Mouse (Mus musculus) left cerebral cortex, adult 11 months (tissue): Measurements from ENCODE around the gene Tmem130.

Experiments
- DNase-seq: peaks from one replicate; pipeline ENCODE4 v3.0.0; 2022; ENCODE audit warnings: low spot score

The Tmem130 gene

DNA sequence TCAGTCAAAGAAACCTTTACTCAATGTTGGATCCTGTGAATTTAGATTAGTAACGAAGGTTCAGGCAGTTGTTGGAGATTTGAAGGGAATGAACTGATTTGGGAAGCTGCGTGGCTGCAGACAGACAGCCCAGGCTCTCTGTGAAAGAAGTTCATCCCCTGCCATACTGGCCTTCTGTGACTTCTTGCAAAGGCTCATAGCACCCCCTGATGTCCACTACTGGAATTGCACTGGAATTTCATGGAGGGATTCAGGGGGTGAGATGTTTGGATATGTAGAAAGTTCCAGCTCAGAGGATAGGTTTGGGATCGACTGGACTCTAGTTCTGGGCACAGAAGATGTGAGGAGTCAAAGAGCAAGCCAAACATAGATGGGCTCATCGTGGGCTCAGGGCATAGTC is 27.7 kb downstream of the Tmem130 start:
- peak; percentile 34 for DNase-seq

DNA sequence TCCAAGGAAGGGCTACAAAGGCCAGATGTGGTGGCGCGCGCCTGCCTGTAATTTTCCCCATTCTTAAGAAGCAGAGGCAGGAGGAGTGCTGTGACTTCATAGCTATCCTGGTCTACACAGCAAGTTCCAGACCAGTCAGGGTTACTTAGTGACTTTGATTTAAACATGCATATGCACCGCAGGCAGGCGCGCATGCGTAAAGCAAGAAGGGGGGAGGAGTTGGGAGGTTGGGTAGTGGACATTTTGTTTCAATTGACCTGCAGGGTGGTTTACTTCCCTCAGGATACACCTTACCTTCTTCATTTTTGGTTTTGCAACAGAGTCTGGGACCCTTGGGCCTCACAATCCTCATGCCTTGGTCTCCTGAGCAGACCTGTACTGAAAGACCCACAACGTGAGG is 32.4 kb downstream of the Tmem130 start:
- no peak for DNase-seq

DNA sequence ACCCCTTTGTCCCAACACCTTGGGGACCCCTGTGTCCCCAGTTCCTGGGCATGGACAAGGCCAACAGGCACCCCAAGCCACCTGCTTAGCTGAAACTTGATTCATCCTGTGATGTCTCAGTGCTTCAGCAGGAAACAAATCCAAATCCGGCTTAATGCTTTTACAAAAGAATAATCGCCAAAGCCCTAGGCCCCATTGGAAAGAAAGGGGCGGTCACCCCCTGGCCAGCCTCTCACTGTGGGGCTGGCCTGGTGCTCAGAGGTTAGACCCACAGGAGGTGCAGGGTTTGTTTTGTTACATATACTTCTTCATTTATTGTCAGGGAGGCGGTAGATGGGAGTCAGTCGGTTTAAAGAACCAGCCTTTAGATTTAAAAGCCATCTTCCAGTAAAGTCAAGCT is 33.4 kb downstream of the Tmem130 start:
- DNase-seq = no peak

DNA sequence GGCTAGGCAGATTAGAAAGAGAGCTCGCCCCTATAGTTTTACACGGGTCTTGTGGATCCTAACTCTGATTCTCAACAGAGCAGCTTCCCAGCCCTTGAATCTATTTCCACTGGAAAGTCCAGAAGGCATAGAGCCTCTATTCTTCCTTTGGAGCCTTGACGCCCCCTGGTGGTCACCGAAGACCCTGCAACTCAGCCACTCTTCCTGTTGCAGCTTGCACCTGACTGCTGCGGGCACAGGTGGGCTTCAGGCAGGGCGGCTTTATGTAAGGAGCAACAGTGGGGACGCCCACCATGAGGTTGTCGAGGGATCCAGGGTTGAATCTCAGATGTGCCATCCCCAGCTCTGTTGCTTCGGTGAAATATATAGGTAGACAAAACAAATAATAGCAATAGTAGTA is 34.5 kb downstream of the Tmem130 start:
- peak; percentile 50 for DNase-seq

DNA sequence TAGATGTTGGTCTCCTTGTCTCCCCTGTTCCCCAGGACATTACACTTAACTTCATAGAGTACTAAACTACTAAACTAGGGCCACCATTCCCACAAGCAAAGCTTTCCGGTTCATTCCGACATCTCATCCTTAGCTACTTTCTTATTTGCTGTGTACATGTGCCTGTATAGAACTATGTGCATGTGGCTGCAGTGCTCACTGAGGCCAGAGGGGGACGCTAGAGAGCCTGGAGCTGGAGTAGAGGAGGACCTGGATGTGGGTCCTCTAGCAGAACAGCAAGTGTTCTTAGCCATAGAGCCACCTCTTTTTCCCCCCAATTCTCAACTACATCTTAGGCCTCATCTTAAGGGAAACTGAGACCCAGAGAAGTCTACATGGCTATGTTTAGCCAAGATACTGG is 36.1 kb downstream of the Tmem130 start:
- no peak for DNase-seq

DNA sequence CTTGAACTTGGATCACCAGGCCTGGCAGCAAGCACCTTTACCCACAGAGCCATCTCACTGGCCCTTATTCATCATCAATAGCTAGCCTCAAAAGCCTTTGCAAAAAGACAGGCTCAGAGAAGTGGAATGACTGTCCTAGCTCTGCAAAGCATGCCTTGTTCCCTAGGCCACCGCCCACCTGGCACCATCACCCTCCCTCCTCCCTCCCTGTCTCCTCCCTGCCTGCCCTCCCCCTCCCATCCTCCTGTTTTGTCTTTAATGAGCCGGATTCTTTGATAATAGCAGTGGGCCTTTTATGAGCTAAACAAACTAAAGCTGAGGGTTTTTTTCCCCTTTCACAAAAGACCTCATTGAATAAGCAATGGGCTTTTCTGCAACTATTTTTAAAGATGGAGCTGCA is 36.7 kb downstream of the Tmem130 start:
- no peak for DNase-seq

DNA sequence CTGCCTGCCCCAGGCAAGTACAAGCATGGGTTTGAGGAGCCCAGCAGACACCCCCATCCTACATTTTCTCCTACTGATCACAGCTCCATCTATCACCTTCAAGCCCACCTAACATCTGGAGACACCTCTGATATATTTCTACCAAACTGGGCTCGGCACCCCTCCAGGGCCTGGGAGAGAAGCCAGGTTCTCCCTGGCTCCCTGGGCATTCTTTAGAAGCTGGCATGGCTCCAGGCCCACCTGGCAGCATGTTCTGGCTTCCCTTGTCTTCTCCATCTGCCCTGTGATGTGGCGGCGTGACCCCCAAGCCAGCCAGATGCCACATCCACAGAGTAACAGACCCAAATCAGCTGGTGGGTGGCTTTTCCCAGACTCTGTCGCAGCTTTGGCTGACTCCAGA is 41.3 kb downstream of the Tmem130 start:
- no peak for DNase-seq

DNA sequence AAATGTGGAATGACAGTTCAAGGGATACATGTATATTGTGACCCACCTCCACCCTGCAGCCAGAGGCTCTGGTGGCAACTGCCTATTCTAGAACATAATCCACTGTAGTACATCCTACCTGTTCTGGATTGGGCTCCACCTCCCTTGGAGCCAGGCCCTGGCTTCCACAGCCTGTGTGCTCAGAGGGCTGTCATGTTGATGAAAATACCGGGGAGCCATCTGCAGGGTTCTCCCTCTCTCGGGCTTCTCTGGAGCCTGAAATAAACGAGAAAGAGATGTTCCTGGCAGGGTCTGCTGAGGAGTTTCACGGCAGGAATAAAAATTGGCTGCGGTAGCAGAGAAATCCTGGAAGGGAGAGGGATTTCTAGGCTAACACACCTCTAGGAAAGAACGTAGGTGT is 41.8 kb downstream of the Tmem130 start:
- peak; percentile 49 for DNase-seq

DNA sequence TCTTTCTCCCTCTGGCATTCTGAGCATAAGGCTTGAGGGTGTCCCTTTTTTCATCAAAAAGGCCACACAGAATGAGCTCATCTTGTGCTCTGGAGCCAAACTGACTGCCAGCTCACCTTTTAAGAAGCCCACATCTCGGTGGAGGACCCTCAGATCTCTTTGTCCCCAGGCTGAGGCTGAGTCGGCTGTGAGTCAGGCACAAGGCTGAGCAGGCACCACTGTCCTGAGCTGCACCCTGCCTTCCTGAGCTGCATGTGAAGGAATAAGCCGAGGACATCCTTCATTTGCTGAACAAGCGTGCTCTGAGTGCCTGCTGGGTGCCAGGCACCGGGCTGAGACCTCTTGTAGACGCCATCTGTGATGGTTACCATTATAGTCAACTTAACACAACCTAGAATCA is 44.4 kb downstream of the Tmem130 start:
- DNase-seq = no peak

DNA sequence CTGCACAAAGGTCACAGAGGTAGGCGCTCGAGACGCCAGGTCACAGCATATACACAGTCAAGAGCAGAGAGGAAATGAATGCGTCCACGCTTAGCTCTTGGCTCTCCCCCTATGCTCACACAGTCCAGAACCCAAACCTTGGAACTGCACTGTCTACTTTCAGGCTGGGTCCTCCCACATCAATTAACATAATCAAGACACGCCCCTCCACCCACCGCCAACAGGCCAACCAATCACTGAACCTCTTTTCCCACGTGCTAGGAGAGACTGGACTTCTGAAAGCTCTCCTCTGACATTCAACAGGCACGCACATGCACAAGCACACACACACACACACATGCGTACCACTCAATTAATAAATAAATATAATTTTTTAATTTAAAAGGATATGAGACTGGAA is 48.2 kb downstream of the Tmem130 start:
- DNase-seq = no peak

DNA sequence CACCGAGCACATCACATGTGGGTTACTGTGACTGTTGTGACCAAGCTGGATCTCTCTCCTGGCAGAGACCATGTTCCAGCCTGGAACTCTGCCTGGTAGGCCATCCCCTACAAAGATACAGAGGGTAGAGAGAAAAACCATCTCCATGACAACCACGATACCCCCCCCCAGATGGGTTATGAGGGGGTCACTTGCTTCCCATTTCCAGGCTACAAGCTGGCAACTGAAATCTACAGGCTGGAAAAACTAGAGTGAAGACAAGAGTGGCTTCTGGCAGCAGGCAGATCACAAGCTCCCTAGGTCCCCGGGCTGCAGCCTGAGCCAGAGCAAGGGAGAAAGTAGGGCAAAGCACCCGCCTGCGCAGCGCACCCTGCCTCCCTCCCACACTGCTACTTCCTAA is 54.0 kb downstream of the Tmem130 start:
- DNase-seq = peak; percentile 32

DNA sequence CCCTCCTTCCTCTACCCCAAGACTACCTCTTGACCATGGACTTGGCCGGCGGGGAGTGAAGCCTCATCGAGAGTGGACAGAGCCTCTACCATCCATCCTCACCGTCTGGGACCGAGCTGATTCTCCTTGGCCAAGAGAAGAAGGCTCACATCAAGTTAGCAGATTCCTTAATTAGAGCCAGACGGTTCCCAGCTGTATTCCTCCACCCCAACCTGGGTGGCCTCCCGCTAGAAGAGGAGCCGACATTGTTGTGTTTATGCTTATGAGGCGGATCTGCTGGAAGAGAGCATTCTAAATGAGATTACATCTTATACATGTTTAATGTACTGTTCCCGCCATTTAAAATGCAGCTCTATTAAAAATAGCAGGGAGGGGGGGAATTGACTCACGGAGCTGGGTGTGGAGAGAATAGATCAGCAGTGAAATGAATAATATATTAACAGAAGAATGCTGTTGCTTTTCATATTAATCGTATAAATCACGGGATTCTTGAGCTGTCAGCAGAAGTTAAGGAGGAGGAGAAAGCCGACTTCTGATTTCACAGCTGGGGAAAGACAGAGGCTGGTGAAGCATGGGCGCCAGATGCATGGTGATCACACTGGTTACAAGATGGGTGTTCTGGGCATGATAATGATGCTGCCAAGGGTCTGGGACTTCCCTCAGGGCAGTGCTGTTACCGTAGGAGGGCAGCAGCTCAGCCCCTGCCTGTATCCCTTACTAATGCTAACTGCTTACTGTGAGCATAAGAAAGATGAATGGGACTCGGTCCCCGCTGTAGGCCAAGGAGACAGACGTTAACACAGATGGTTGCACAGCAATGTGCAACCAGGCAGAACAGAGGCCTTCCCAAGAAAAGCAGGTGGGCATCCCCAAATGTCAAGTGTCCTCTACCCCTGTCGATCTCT is 57.9 kb downstream of the Tmem130 start:
- no peak for DNase-seq

DNA sequence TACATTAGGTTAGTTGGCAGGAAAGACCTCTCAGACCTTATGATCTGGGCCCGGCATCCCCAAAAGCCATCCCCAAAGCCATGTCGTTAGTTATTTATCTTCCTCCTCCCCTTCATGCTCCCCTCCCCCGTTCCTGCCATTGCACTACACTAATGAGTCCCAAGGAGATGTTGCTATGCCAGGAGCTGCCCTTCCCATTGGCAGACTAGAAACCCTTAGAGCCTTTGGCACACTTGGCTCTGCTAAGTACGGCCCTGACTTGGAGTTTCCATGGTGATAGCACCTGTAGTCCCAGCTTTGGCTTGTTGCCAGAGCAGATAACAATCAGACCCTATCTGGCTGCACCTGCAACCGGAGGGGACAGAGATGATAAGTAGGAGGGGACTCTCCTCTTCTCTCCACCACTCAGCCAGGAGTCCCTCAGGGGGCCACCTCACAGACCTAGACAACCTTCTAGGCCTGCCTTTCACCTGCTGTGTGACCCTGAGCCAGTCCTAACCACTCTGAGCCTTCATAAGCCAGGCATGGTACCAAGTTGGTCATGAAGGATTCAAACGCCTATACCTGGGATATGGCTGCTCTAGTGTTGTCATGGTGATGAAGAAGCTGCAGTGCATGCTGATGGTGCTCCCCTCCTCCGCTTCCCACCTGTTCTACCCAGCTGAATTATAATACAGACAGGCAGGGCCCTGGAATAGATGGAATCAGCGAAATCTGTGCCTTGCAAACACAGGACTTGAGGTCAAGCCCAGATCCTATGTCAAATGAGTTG is 66.1 kb downstream of the Tmem130 start:
- no peak for DNase-seq

DNA sequence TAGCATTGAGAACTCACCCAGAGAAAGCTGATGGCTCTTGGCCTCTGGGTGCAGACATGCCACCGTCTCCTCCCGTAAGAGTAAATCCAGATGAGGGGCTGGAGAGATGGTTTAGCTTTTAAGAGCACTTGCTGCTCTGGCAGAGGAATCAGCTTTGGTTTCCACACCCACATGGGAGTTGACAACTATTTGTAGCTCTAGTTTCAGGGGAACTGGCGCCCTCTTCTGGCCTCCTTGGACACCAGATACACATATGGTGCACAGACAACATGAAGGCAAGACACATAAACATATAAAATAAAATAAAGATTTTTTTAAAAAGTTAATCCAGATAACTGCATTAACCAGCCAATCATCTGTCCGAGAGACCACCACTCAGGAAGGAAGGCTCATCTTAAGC is 67.5 kb downstream of the Tmem130 start:
- DNase-seq = no peak

DNA sequence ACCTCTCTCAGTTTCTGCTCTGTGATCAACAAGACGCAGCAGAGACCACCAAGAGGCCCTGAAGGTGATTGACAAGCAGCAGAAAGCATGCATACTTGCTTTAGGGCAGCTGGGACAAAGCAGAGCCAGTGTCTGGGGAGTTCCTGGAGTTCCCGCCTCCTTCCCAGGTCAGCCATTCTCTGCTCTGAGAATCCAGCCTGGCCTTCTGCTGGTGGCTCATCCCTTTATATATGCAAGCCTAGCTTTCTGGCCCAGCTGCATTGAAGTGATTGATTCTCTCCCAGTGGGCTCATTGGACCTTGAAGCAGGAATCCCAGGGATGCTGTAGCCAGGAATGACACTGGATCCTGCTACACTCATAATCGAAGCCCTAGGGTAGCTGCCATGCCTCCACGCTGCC is 70.2 kb downstream of the Tmem130 start:
- DNase-seq = no peak

DNA sequence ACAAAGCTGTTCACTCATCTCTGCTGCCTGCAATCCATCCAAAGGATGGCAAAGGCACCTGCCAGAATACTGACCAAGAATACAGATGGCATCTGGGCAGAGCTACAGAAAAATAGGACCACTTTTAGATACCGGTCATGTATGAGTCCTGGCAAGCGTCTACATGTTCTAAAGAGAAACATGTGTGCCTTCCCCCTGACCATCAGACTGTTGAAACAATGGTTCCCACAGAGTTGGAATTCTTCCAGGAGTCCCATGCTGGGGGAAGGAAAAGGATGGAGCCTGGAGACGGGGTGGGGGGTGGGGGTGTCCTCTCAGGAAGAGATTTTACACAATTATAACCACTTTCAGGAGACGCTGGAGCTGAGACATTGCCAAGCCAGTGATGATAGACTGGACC is 73.2 kb downstream of the Tmem130 start:
- DNase-seq = no peak
